Mouse (Mus musculus): ENCODE measurements around the gene Haao. TPM values are rescaled to one million over a fixed set of nuclear protein-coding genes. Genes with fewer than 3 reads are reported as not detected.

Haao gene
- 16.2 and 17.1 TPM in 2 replicates for polyA plus RNA-seq (2015; fragmentation: Nextera tagmentation; extraction: Ambion mirVana)

- DNase-seq (no peak), ATAC-seq (ENCODE audit: low read depth) (peak; percentile 61)
- Histone ChIP-seq H3K36me3 (no peaks in the 10 kb centered on the region), H3K27me3 (no peaks in the 10 kb centered on the region), H3K27ac (peak within 1 kb of the TSS; percentile 78), H3K9ac (peak within 1 kb of the TSS; percentile 44; the same call in 1 of the 2 replicates), H3K4me3 (replicated peaks) (peak within 1 kb of the TSS; percentile 31; the same call in 1 of the 2 replicates), H3K4me2 (peak within 1 kb of the TSS; percentile 43), H3K4me1 (replicated peaks) (peaks cover 56% of the 10 kb centered on the region), H3K9me3 (replicated peaks) (no peaks in the 10 kb centered on the region)
- 26% methylated on average over 3 of the region's 3 CpGs for WGBS (ENCODE audit: insufficient replicate concordance)
Observed at GRCm38 (mm10) chr17:83847815-83848214, at the start of gene Haao. Gene Haao, minus strand, starts transcription at chr17:83847963.

DNA sequence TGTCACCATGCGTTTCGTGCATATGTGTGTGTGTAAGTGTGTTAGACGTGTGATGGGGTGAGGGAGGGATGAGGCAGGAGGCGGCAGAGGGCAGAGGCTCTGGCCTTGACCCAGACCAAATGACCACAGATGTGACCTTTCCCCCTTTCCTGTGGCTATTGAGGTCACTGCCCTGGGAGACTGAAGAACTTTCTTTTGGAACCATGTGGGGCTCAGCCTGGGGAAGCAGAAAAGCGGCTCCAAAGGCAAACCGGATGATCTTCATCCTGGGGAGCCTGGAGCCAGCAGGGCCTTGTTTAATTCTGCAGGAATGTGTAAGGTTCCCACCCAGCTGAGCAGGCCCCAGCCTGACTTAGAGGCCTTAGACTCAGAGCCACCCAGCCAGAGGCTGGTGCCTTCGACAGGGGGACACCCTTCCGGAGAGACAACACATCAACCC is 49.6 kb upstream of the Haao start:
- Histone ChIP-seq H3K27ac (no peak overlapping the region), H3K27me3 (peaks cover 2% of the 10 kb centered on the region; the same call in 1 of the 2 replicates), H3K9me3 (replicated peaks) (no peaks in the 10 kb centered on the region), H3K4me1 (replicated peaks) (peaks cover 3% of the 10 kb centered on the region; the same call in 1 of the 2 replicates), H3K4me3 (replicated peaks) (no peak overlapping the region), H3K4me2 (no peak overlapping the region), H3K9ac (no peak overlapping the region), H3K36me3 (no peaks in the 10 kb centered on the region)
- 68% methylated on average over 8 of the region's 8 CpGs for WGBS (ENCODE audit: insufficient replicate concordance)
- no peak for DNase-seq
- ATAC-seq (ENCODE audit: low read depth), result no peak

DNA sequence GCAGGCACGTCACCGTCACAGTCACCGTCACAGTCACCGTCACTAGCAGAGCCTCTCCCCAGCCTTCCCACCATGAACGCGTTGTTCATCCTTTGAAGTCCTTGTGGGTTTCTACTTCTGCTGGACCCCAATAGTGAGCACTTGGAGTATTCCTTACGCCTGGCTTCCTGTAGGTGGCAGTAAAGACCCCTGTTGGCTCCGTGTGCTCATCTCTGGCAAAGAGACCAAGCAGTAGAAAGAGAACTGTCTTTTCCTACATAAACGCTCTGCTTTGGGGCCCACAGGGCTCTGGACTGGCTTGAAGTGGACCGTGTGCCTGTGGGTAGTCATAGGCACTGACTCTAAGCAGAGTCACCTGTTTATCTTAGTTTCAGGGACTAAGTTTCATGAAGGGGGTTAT is 49.0 kb upstream of the Haao start:
- ATAC-seq (ENCODE audit: low read depth) (no peak), DNase-seq (no peak)
- H3K4me3 ChIP-seq (replicated peaks), result no peak overlapping the region
- no peaks in the 10 kb centered on the region for H3K9me3 ChIP-seq (replicated peaks)
- H3K27ac ChIP-seq, result no peak overlapping the region
- H3K4me1 ChIP-seq (replicated peaks), result peaks cover 3% of the 10 kb centered on the region; the same call in 1 of the 2 replicates
- H3K27me3 ChIP-seq, result no peaks in the 10 kb centered on the region
- H3K4me2 ChIP-seq, result no peak overlapping the region
- H3K9ac ChIP-seq, result no peak overlapping the region
- no peaks in the 10 kb centered on the region for H3K36me3 ChIP-seq
- WGBS (ENCODE audit: insufficient replicate concordance), result 18% methylated on average over 10 of the region's 10 CpGs

DNA sequence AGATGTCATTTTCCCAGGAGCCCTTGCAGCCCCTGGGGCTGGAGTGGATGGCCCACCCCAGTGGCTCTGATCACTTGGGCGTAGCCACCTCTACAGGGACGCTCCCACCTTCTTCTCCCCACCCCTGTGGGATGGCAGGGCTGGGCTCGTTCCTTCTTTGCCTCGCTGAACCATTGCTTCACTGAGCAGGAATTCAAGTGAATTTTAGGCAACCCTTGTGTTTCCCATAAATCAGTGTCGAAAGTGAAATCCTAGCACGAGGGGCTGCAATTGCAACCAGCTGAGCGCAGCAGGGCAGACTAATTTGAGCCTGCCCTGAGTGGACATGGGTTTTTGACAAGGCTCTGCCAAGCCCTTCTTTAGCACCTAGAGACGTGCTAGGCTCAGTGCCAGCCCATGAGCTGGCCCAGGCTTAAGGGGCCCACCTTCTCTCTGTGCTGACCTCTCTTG is 47.6 kb upstream of the Haao start:
- WGBS (ENCODE audit: insufficient replicate concordance), result 61% methylated on average over 8 of the region's 8 CpGs
- Histone ChIP-seq H3K36me3 (no peaks in the 10 kb centered on the region), H3K4me1 (replicated peaks) (peaks cover 8% of the 10 kb centered on the region), H3K27me3 (no peaks in the 10 kb centered on the region), H3K9me3 (replicated peaks) (no peaks in the 10 kb centered on the region), H3K27ac (no peak overlapping the region), H3K4me2 (no peak overlapping the region), H3K4me3 (replicated peaks) (no peak overlapping the region), H3K9ac (no peak overlapping the region)
- DNase-seq (no peak), ATAC-seq (ENCODE audit: low read depth) (no peak)

DNA sequence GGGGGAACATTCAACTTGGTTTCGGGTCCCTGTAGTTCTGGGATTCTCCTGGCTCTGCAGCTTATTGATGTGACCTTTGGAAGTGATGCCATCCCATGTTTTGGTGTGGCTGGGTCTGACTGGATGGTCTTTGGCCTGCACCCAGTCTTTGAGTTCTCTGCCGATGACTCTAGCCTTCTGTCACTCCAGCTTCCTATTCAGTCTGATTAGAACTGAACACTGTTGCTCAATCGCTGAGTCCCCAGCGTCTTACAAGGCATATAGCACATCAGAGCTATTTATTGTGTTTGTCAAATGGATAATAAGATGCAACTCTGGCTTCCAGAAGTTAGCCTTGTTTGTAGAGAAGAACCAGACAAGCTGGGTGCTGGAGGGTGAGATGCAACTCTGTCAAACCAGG is 45.4 kb upstream of the Haao start:
- no peak overlapping the region for H3K4me2 ChIP-seq
- no peak overlapping the region for H3K27ac ChIP-seq
- WGBS (ENCODE audit: insufficient replicate concordance), result 60% methylated on average over 4 of the region's 4 CpGs
- DNase-seq, result no peak
- H3K36me3 ChIP-seq, result no peaks in the 10 kb centered on the region
- H3K27me3 ChIP-seq, result no peaks in the 10 kb centered on the region
- ATAC-seq (ENCODE audit: low read depth), result no peak
- no peak overlapping the region for H3K9ac ChIP-seq
- H3K4me1 ChIP-seq (replicated peaks), result peaks cover 15% of the 10 kb centered on the region
- H3K9me3 ChIP-seq (replicated peaks), result no peaks in the 10 kb centered on the region
- H3K4me3 ChIP-seq (replicated peaks), result no peak overlapping the region

- H3K4me2 ChIP-seq, result no peak overlapping the region
- H3K9me3 ChIP-seq (replicated peaks), result no peaks in the 10 kb centered on the region
- peaks cover 15% of the 10 kb centered on the region for H3K4me1 ChIP-seq (replicated peaks)
- H3K36me3 ChIP-seq, result no peaks in the 10 kb centered on the region
- H3K27ac ChIP-seq, result no peak overlapping the region
- no peaks in the 10 kb centered on the region for H3K27me3 ChIP-seq
- 79% methylated on average over 9 of the region's 9 CpGs for WGBS (ENCODE audit: insufficient replicate concordance)
- H3K9ac ChIP-seq, result no peak overlapping the region
- no peak for DNase-seq
- no peak for ATAC-seq (ENCODE audit: low read depth)
- no peak overlapping the region for H3K4me3 ChIP-seq (replicated peaks)
Observed at GRCm38 (mm10) chr17:83891864-83892263, 44.1 kb upstream of the Haao start.

- Histone ChIP-seq H3K9ac (no peak overlapping the region), H3K4me3 (replicated peaks) (no peak overlapping the region), H3K4me2 (no peak overlapping the region), H3K9me3 (replicated peaks) (no peaks in the 10 kb centered on the region), H3K4me1 (replicated peaks) (peaks cover 15% of the 10 kb centered on the region), H3K27me3 (no peaks in the 10 kb centered on the region), H3K27ac (peak overlapping the region; percentile 32; the same call in 1 of the 2 replicates), H3K36me3 (no peaks in the 10 kb centered on the region)
- DNase-seq (no peak), ATAC-seq (ENCODE audit: low read depth) (no peak)
- WGBS (ENCODE audit: insufficient replicate concordance), result 41% methylated on average over 5 of the region's 5 CpGs
Observed at GRCm38 (mm10) chr17:83890373-83890696, 42.6 kb upstream of the Haao start.

GRCm38 (mm10) chr17:83889691-83890372 is 42.1 kb upstream of the Haao start:
- Histone ChIP-seq H3K4me1 (replicated peaks) (peaks cover 15% of the 10 kb centered on the region), H3K27me3 (no peaks in the 10 kb centered on the region), H3K4me2 (no peak overlapping the region), H3K27ac (peak overlapping the region; percentile 32; the same call in 1 of the 2 replicates), H3K4me3 (replicated peaks) (no peak overlapping the region), H3K9ac (no peak overlapping the region), H3K9me3 (replicated peaks) (no peaks in the 10 kb centered on the region), H3K36me3 (no peaks in the 10 kb centered on the region)
- DNase-seq (no peak), ATAC-seq (ENCODE audit: low read depth) (no peak)
- 60% methylated on average over 13 of the region's 13 CpGs for WGBS (ENCODE audit: insufficient replicate concordance)

- ATAC-seq (ENCODE audit: low read depth) (no peak), DNase-seq (no peak)
- H3K4me1 ChIP-seq (replicated peaks), result peaks cover 15% of the 10 kb centered on the region
- H3K4me3 ChIP-seq (replicated peaks), result no peak overlapping the region
- H3K9me3 ChIP-seq (replicated peaks), result no peaks in the 10 kb centered on the region
- H3K27ac ChIP-seq, result no peak overlapping the region
- 76% methylated on average over 5 of the region's 5 CpGs for WGBS (ENCODE audit: insufficient replicate concordance)
- no peak overlapping the region for H3K4me2 ChIP-seq
- H3K27me3 ChIP-seq, result no peaks in the 10 kb centered on the region
- no peaks in the 10 kb centered on the region for H3K36me3 ChIP-seq
- H3K9ac ChIP-seq, result no peak overlapping the region
Observed at GRCm38 (mm10) chr17:83889329-83889690, 41.5 kb upstream of the Haao start.

GRCm38 (mm10) chr17:83887241-83887640 is 39.5 kb upstream of the Haao start:
- Histone ChIP-seq H3K9me3 (replicated peaks) (no peaks in the 10 kb centered on the region), H3K27ac (no peak overlapping the region), H3K4me3 (replicated peaks) (no peak overlapping the region), H3K4me2 (no peak overlapping the region), H3K4me1 (replicated peaks) (peaks cover 11% of the 10 kb centered on the region), H3K9ac (no peak overlapping the region), H3K27me3 (no peaks in the 10 kb centered on the region), H3K36me3 (no peaks in the 10 kb centered on the region)
- 62% methylated on average over 5 of the region's 5 CpGs for WGBS (ENCODE audit: insufficient replicate concordance)
- no peak for ATAC-seq (ENCODE audit: low read depth)
- DNase-seq, result no peak

GRCm38 (mm10) chr17:83886395-83886794 is 38.6 kb upstream of the Haao start:
- no peak overlapping the region for H3K4me3 ChIP-seq (replicated peaks)
- no peak for DNase-seq
- H3K4me2 ChIP-seq, result no peak overlapping the region
- no peaks in the 10 kb centered on the region for H3K36me3 ChIP-seq
- no peak for ATAC-seq (ENCODE audit: low read depth)
- H3K27me3 ChIP-seq, result no peaks in the 10 kb centered on the region
- no peaks in the 10 kb centered on the region for H3K9me3 ChIP-seq (replicated peaks)
- H3K9ac ChIP-seq, result no peak overlapping the region
- WGBS (ENCODE audit: insufficient replicate concordance), result 73% methylated on average over 3 of the region's 3 CpGs
- peaks cover 11% of the 10 kb centered on the region for H3K4me1 ChIP-seq (replicated peaks)
- H3K27ac ChIP-seq, result no peak overlapping the region

GRCm38 (mm10) chr17:83885750-83886149 is 38.0 kb upstream of the Haao start:
- peaks cover 11% of the 10 kb centered on the region for H3K4me1 ChIP-seq (replicated peaks)

More at GRCm38 (mm10) chr17:83885750-83886149, 38.0 kb upstream of the Haao start:
- Histone ChIP-seq H3K27me3 (no peaks in the 10 kb centered on the region), H3K27ac (no peak overlapping the region), H3K36me3 (no peaks in the 10 kb centered on the region), H3K4me3 (replicated peaks) (no peak overlapping the region), H3K4me2 (no peak overlapping the region), H3K9me3 (replicated peaks) (no peaks in the 10 kb centered on the region), H3K9ac (no peak overlapping the region)
- WGBS (ENCODE audit: insufficient replicate concordance), result 62% methylated on average over 5 of the region's 5 CpGs
- ATAC-seq (ENCODE audit: low read depth), result no peak
- DNase-seq, result no peak

All from liver, embryonic 13.5 days (tissue).